Mouse (Mus musculus): Measurements from ENCODE around the gene Lmx1b.

Lmx1b gene

GRCm38 (mm10) chr2:33640171-33640721 lies at the start of gene Lmx1b:
Gene Lmx1b (minus strand): TSS chr2:33640511.
- no peak for DNase-seq (ENCODE audit: low spot score in 2 of 2)

GRCm38 (mm10) chr2:33689880-33690462 lies 49.7 kb upstream of the Lmx1b start:
- peak; percentile 20 to 68 for DNase-seq (ENCODE audit: low spot score in 2 of 2)

DNA sequence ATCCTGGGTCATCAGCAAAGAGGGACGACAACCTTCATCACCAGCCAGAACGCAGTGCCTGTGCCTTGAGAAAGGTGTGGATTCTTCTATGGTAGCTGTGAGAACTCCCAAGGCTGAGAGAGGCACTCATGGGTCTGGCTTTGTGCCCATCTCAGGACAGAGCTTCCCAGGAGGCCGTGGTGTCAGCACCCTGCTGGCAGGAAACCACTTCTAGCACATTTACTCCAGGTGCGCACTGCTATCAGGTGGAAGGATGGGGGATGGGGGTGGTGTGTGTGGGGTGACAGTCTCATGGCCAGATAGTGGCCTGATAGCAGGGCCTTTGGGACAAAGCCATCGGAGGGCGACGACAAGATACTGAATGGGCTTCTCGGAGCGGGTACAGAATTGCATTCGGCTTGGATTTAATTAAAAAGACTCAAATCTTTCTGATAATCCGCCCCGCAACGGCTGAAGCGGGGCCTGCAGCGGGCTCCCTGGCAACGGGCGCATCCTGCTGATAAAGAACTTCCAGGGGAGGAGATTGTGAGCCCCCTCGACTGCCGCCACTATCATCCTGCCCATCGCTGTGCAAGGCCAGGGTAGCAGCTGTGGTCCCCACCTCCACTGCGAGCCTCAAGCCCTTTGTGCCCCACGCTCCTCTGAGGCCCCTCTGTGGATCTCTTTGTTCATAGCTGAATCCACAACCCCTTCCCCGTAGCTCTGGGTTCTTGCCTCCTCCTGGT lies 49.0 kb upstream of the Lmx1b start:
- no peak for DNase-seq (ENCODE audit: low spot score in 2 of 2)

DNA sequence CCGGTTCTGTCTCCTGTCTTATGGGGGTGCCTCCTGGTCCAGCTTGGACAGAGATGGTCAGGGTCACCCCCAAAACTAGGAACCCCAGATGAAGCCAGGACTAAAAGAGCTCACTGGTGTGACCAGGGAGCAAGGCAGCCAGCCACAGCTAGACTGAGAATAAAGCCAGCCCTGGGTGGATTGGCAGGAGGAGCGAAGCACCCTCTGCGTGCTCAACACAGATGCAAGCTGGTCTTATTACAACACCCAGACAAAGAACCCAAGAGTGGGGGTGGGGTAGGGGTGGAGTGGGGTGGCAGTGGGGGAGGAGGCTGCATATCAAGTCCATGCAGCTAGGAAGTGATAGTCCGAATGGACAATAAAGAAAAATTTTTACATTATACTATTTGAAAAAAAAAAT lies 43.3 kb upstream of the Lmx1b start:
- no peak for DNase-seq (ENCODE audit: low spot score in 2 of 2)

- no peak for DNase-seq (ENCODE audit: low spot score in 2 of 2)
Observed at GRCm38 (mm10) chr2:33683095-33683494, 42.8 kb upstream of the Lmx1b start.

DNA sequence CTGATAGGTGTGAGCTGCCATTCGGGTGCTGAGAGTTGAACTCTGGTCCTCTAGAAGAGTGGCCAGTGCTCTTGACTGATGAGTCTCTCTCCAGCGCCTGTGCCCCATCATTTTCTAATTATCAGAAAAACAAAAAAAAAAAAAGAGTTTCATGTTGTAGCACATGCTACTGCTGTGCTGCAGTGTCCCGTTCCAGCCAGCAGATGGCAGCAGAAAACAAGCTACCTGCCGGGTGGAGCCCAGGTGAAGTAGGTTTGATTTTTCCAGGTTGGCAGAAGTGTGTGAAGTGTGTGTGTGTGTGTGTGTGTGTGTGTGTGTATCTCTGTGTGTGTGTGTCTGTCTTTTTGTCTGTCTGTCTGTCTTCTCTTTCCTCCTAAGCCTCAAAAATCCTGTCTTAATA lies 41.9 kb upstream of the Lmx1b start:
- DNase-seq (ENCODE audit: low spot score in 2 of 2) = peak; percentile 40 to 75

DNA sequence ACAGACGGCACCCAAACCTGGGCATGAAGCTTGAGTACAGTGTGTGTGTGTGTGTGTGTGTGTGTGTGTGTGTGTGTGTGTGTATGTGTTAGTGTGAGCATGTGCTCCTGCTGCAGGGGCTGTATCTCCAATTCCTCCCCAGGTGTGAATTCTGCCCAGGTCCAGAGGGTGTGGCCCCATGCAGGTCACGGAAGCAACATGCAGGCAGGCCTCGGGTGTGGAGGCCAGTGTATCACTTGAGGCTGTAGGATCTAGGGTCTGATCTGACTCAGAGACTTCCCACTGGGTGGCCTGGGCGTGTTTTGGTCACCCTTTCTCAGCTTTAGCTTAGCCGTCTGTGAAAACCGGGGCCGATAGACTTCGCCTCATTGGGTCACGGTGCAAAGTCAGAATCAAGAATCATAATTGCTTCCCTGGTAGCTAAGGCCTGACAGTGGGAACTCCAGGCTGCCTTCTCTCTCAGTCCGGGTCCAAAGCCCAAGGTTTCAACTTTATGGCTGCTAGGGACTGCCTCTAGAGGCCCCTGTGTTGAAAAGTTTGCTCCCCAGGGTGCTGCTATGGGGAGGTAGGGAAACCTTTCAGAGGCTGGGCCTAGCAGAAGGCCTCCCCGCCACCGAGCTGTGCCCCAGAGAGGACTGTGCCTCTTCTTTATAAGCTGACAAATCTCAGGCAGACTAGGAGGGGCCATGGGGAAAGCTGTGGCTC lies 38.8 kb upstream of the Lmx1b start:
- no peak for DNase-seq (ENCODE audit: low spot score in 2 of 2)

DNA sequence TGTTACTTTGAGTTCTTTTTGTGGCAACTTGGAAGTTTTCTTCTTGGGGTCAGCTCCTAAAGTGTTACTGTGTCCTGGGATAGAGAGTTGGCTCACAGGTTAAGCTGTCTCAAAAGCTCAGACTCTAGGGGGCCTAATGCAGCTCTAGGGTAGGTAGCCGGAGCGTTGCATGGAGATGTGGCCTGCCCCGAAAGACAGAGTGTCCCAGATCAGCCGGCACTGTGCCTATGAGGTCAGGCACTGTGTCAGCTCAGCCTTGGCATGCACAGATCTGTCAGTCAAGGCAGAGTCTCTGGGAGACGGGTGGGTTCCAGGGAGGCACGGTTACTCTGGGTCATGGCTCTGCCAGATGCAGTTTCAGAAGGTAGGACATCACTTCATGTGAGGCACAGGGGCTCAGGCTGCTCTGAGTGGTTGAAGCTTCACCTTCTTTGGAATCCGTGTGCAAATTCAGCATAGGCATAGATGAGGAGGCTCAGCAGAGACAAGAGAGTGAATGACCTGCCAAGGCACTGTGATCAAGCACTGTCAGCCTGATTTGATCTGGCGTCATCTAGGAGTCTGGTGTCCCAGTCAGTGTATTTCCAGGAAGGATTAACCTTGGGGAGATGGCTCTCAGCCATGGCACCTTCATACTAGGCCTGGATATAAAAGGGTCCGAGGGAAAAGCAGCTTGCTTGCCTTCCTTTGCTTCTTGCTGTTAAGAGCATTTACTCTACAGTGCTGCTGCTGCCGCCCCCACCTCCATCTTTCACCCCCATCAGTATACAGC lies 32.6 kb upstream of the Lmx1b start:
- DNase-seq (ENCODE audit: low spot score in 2 of 2) = no peak

- DNase-seq (ENCODE audit: low spot score in 2 of 2) = no peak
Observed at GRCm38 (mm10) chr2:33668741-33669140, 28.4 kb upstream of the Lmx1b start.

DNA sequence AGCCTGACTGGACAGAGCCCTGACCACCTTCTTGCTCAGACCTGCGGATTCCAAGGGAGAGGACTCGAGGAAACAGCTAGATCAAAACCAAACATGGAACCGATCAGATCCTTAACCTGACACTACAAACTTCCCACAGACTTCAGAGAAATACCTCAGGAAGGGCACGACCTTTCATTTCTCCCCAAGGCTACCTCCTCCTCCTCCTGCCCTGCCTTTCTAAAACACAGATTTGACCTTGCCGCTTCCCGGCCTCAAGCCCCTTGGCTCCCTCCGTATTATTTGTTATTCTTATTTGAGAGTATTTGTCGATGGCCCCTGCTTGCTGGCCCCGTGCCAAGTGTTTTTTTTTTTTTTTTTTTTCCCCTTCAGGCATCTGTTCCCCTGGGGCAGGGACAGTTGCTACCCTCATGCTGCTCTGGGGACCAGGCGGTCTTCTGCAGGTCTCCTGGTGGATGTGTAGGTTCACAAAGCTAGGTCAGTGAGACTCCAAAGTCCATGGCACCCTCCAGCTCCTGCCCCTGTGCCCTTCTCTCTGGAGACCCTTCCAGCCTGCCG lies 26.2 kb upstream of the Lmx1b start:
- DNase-seq (ENCODE audit: low spot score in 2 of 2) = no peak

DNA sequence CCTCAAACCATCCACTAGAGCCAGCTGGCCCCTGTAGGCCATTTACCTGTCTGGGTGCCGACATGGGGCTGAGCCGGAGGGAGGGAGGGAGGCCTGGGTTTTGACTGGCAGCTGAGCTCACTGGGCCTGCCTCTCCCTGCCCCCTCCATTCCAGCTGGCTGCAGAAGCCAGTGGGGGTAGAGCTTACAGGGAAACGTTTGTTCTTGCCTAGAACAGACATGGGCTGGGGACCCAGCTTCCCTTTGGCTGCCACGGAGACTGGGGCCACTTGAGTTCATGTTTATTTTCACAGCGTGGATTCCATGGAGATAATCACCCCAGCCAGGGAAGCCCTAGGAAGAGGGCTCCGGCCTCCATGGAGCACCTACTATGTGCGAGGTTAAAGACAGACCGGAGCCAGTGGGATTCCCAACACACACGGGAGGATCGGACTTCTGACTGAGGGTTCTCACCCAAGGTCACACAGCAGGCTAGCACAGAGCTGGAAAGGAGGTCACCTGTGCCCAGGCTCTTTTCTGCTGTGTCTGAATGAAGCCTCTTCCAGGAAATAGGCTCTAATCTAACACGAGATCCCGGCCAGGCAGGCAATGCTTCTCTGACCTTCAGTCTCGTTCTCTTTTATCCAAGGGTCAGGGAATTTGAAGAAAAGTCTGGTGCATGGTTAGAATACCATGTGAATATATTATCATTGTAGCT lies 25.2 kb upstream of the Lmx1b start:
- no peak for DNase-seq (ENCODE audit: low spot score in 2 of 2)

GRCm38 (mm10) chr2:33664661-33665060 lies 24.4 kb upstream of the Lmx1b start:
- DNase-seq (ENCODE audit: low spot score in 2 of 2) = no peak

GRCm38 (mm10) chr2:33659288-33659629 lies 18.9 kb upstream of the Lmx1b start:
- DNase-seq (ENCODE audit: low spot score in 2 of 2) = no peak

DNA sequence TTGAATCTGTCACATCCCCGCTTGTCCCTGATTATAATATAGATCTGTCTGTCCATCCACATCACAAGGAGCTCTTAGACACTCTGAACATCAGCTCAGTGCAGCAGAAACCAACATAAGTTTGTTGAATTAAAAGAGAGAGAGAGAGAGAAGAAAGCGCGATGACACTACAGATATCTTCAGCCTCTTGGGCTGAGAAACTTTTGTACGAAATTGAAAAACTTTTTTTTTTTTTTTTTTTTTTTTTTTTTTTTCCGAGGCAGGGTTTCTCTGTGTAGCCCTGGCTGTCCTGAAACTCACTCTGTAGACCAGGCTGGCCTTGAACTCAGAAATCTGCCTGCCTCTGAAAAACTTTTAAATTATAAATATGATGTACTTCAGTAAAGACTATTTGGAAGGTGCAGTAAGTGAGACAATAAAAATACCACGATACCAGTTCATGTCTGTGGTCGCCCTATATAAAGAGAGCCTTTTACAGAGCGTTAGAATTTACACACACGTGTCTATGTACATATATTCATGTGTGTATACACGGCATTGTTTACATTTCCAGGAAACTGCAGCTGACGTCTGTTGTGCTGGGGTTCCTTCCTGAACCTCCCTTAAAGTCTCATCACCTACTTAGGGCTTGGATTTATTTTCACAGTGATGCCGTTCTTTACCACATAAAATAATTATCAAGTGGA lies 18.4 kb upstream of the Lmx1b start:
- DNase-seq (ENCODE audit: low spot score in 2 of 2) = no peak

DNA sequence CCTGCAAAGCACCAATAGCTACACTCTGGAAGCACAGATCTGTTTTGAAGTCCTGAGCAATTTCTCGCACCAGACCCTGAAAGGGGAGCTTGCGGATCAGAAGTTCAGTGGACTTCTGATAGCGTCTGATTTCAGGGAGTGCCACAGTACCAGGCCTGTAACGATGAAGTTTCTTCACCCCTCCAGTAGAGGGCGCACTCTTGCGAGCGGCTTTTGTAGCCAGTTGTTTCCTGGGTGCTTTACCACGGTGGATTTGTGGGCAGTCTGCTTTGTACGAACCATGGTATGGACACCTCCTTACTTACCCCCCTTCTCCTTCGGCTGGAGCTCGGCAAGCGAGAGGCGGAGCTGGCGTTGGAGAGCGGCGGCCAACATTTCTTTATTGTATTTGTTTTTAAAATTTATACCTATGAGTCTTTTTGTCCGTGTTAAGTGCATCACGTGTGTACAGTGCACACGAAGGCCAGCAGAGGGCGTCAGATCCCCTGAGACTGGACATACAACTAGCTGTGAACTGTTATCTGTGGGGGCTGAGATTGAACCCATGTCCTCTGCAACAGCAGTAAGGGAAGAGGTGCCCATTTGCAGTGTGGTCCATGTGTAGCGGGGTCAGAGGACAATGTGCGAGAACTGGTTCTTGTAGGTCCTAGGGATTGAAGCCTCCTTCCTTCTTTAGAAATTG lies 12.3 kb upstream of the Lmx1b start:
- DNase-seq (ENCODE audit: low spot score in 2 of 2) = no peak

DNA sequence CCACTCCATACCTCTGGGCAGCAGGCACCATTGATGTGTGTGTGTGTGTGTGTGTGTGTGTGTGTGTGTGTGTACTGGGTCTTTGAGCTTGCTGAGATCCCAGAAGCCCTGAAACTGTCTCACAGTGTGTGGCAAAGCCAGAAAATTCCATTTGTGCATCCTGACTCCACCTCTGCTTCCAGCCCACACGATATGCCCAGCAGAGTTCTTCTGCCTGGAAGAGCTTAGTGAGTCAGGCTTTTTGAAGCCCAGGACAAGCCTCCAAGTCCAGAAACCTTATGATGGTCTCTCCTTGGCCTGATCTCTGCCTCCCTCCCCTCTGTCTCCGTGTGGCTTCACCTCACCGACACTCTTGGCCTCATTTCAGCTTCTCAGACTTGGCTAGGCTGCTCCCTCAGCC lies 9.1 kb upstream of the Lmx1b start:
- no peak for DNase-seq (ENCODE audit: low spot score in 2 of 2)

- no peak for DNase-seq (ENCODE audit: low spot score in 2 of 2)
Observed at GRCm38 (mm10) chr2:33648894-33649293, 8.6 kb upstream of the Lmx1b start.

- DNase-seq (ENCODE audit: low spot score in 2 of 2) = no peak
Observed at GRCm38 (mm10) chr2:33646283-33646550, 5.9 kb upstream of the Lmx1b start.

- no peak for DNase-seq (ENCODE audit: low spot score in 2 of 2)
Observed at GRCm38 (mm10) chr2:33645538-33646282, 5.4 kb upstream of the Lmx1b start.

Measured in spleen, postnatal 10 days (tissue).